Mouse (Mus musculus) bone marrow macrophage, adult 2 months (primary cell): ENCODE measurements around the gene Eif2d.

Experiments
- CTCF ChIP-seq: IDR thresholded peaks from 2 replicates; pipeline ENCODE4 v1.5.1; 2012; ENCODE audit warnings: low read depth, mild to moderate bottlenecking, low read length, moderate library complexity
- POLR2A ChIP-seq: IDR thresholded peaks from 2 replicates; pipeline ENCODE4 v1.6.1; 2012; ENCODE audit warnings: mild to moderate bottlenecking, low read depth, low read length, borderline replicate concordance

DNA sequence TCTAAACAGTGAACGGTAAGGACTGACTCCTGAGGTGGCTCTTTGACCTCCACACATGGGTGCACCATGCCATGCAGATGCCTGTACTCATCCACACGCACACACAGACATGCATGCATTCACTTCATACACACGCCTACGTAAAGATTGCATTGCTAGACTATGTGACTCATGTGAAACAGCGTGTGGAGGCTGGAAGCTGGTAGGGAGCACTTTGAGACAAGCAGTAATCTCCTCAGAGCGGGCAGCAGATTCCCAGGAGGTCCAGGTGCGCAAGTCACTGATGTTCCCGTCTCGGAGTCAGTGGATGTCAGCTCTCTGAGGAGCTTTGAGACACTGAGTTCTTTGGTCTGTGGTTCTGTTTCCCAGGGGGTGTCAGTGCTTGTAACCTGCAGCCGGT is 14.6 kb downstream of the Eif2d start:
- no peak for TF ChIP-seq CTCF
- no peak for TF ChIP-seq POLR2A
